Mouse (Mus musculus) CH12F3 (cell line): Measurements from ENCODE around the gene Tmprss4.

Source experiments
- in situ Hi-C: fragments of 300-500 bp; cut with MboI; formaldehyde crosslinking; loops from 2 replicates; pipeline ENCODE4 v1.14.3; 2020; ENCODE audit warnings: low sequenced_read_pairs

Gene Tmprss4

DNA sequence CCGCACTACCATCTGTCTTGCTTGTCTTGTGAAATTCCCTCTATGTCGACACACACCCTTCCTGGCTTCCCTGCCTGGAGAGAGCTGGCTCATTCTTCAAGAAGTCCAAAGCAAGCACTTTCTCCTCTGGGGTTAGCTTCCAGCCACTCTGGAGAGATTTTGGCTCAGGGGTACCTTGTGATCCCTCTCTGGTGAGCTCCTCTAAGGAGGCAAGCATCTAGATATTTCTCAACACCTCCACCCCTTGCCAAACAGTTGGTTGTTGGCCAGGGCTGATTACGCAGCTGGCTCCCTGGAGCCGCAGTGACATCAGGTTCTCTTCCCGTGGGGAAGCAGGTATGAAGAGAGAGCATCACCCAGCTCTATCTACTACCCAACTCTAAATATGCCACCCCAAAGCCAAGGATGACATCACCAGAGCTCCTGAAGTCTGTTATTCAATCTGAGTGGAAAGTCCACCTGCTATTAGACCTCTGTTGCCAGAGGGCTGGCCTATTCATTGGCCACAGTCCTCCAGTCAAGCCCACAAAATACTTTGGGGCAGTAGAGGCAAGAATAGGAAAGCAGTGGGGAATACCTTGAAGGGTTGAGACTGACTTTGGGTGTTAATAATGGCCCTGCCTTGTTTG lies 2.5 kb downstream of the Tmprss4 start:
- in situ Hi-C loops = no loop called here

GRCm38 (mm10) chr9:45197549-45197948 lies 6.3 kb downstream of the Tmprss4 start:
- in situ Hi-C loops = no loop called here

GRCm38 (mm10) chr9:45196125-45196830 lies 7.6 kb downstream of the Tmprss4 start:
- in situ Hi-C loops = no loop called here

DNA sequence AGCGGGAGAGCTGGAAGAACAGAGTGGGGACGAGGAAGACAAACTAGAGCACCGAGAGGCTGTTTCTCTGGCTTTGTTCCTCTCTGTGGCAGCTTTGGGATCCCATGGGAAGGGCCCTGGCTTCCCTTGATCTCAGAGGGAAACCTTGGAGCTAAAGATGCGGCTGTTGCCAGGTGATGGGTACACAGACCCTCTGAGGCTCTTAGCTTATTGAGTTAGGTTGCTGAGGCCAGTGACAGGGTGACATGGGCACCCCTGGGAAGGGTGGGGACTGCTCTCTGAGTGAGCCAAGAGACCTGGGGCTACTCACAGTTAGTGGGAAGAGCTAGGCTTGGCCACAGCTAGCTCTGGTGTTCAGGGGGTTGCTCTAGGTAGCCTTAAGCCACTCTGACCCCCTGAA lies 8.4 kb downstream of the Tmprss4 start:
- in situ Hi-C loops = no loop called here

- in situ Hi-C loops = no loop called here
Observed at GRCm38 (mm10) chr9:45189661-45190174, 14.2 kb downstream of the Tmprss4 start.

GRCm38 (mm10) chr9:45188570-45189563 lies 15.0 kb downstream of the Tmprss4 start:
- in situ Hi-C loops = no loop called here

GRCm38 (mm10) chr9:45185250-45185649 lies 18.6 kb downstream of the Tmprss4 start:
- in situ Hi-C loops = no loop called here

DNA sequence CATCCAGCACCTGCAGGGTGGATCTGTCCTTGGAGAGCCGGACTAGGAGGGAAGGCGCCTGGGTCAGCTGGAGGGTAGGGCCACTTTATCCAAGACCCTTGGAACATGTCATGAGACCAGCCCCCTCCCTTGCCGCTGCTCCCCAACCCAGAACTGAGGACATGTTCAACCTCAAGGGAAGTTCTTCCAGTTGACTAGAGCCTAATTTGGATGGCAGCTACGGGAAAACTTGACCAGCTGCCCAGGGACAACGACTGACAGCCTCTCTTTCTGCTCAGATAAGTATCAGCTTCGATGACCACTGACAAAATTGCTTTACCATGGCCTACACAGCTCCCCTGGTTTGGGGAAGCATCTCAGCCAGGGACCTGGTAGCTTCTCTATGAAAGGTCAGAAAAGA lies 20.6 kb downstream of the Tmprss4 start:
- in situ Hi-C loops = no loop called here

- in situ Hi-C loops = no loop called here
Observed at GRCm38 (mm10) chr9:45182521-45182920, 21.4 kb downstream of the Tmprss4 start.

GRCm38 (mm10) chr9:45181770-45182169 lies 22.1 kb downstream of the Tmprss4 start, which contains the start of gene BC049352:
Gene BC049352, plus strand, starts transcription at chr9:45182007.
- in situ Hi-C loops = no loop called here

- in situ Hi-C loops = no loop called here
Observed at GRCm38 (mm10) chr9:45179282-45179681, 24.6 kb downstream of the Tmprss4 start.

GRCm38 (mm10) chr9:45173475-45173874 lies 30.4 kb downstream of the Tmprss4 start:
- in situ Hi-C loops = no loop called here

GRCm38 (mm10) chr9:45171073-45171610 lies 32.8 kb downstream of the Tmprss4 start:
- in situ Hi-C loops = no loop called here

DNA sequence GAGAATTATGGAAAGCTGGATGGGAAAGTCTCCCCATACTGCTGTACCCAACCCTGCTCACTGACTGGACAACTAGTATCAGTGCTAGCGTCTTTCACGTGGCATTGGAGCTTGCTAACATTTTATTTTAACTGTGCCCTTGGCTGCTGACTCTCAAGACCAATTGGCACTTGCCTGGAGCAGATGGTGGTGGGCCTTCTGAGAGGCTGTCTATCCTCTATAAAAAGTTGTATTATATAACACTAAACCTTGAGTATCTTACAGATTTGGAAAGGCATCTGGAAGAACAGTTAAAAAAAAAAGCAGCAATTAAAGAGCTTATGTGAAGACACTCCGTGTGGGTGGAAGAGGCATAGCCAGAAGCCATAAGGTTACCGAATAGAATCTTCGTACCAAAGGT lies 33.7 kb downstream of the Tmprss4 start:
- in situ Hi-C loops = no loop called here

DNA sequence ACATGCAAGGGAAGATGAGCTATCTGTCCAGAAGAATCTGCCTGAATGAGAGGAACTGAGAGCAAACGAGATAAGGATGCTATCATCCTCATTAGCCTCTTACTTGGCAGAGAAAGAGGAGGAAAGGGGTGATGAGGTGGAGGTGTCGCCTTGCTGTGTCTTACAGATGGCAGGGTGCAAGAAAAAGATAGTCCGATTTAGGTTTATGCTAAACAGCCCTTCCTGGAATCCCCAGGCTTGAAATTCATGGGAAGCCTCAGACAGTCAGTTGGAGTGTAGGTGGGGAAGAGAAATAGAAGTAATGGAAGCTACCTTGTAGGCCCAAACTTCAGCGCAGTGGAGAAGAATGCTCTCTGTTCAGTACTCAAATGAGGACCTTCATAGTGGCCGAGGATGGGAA lies 36.0 kb downstream of the Tmprss4 start:
- in situ Hi-C loops = no loop called here

DNA sequence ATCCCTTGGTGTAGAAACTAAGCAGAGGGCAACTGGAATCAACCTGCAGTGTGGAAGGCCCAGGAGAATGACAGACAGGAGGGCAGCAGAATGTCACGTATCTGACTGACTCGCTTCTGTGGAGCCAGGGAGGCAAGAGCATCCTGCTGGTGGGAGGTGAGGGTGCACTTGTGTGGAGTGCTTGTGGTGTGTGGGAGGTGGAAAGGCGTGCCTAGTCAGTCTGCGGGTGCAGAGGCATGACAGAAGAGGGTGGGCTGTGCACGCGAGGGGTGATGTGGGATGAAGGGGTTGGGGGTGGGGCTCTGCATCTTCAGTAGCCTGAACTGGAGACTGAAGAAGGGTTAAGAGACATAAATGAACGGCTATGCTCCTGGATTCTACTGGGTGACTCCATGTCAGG lies 50.5 kb downstream of the Tmprss4 start:
- in situ Hi-C loops = no loop called here

DNA sequence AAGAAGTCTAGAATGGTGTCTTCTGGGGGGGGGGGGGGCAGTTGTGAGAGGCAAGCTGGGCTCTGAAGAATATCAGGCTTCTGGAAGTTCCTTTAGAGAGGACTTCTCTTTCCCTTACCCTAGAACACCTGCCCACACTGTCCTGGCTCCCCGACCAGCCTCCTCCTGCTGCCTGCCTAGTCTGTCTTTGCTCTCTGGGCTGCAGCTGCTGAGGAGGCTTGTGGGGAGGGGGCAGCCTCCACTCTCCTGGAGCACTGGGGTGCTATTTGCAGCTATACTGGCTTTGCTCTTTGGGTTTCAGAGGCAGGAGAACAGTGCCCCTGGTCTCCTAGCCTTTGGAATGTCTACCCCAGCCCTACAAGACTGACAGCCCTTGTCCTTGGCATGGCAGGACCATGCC lies 53.0 kb downstream of the Tmprss4 start:
- in situ Hi-C loops = no loop called here

DNA sequence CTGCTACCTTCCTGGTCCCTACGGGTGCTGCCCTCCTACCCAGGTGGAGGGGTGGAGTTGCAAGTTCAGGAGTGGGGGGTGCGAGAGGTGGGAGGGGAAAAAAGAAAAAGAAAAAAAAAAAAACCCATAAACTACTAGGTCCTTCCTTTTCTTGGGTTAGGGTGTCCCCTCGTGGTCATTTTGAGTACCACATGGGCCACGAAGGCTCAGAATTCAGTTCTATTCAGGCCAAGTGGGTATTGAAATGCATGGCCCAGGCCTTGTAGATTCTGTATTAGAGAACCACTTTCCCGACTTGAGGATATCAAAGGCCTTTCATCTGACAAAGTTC lies 57.7 kb downstream of the Tmprss4 start:
- in situ Hi-C loops = loop anchor here (10.0 kb wide), 1 partner anchor 121 kb away; no protein-coding TSS in a partner anchor

DNA sequence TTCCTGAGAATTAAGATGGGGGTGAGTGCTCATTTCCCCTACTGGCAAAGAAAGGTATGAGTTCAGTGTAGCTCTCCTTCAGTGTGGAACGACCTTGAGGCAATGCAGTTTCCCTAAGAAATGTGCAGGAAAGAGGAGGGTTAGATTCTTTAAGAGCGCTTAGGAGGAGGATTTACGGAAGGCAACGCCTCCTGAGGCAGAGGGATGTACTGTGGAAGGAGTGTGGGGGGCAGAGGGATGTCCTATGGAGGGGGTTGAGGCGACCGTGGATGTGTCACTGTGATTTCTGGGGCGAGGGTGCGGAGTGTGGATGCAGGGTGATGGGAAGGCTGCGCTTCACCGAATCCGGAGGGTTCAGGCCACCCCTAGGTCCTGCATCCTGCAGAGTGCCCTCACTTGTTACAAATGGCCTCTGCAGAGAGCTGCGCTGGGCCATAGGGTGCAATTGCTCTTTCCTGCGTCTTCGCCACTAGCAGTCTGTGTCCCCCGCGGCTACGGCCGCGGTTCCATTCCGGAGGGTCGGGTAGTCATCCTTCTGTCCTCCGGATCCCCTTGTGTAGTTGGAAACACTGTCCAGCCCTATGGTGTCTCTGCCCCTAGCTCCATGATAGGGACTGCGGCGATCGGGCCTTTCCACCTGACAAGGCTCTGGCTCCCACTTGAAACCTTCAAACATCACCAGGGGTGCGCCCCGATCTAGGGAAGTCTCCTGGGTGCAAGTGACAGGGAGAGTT lies 58.2 kb downstream of the Tmprss4 start:
- in situ Hi-C loops = loop anchor here (10.0 kb wide), 1 partner anchor 121 kb away; no protein-coding TSS in a partner anchor

GRCm38 (mm10) chr9:45142686-45143085 lies 61.2 kb downstream of the Tmprss4 start:
- in situ Hi-C loops = loop anchor here (10.0 kb wide), 1 partner anchor 118 kb away; no protein-coding TSS in a partner anchor
